Mouse (Mus musculus): Measurements from ENCODE around the gene Mef2a. TPM values are rescaled to one million over a fixed set of nuclear protein-coding genes. Genes with fewer than 3 reads are reported as not detected.

Gene Mef2a
- polyA plus RNA-seq (2015; fragmentation: Nextera tagmentation; extraction: Ambion mirVana) = 38.4 and 47.5 TPM in 2 replicates

- H3K4me1 ChIP-seq = peaks cover 13% of the 10 kb centered on the region
- H3K4me2 ChIP-seq = peak within 1 kb of the TSS; percentile 95
- WGBS = under 1% methylated on average over 89 of the region's 89 CpGs
These were observed at the start of gene Mef2a for GRCm38 (mm10) chr7:67372729-67373583. Gene Mef2a, minus strand, starts transcription at chr7:67372858.

GRCm38 (mm10) chr7:67421476-67422186, 49.0 kb upstream of the Mef2a start:
- H3K27ac ChIP-seq = no peak overlapping the region
- H3K27me3 ChIP-seq = no peaks in the 10 kb centered on the region
- no peak overlapping the region for H3K9ac ChIP-seq
- H3K4me2 ChIP-seq = no peak overlapping the region
- peaks cover 14% of the 10 kb centered on the region; the same call in 1 of the 2 replicates for H3K4me1 ChIP-seq
- no peak for ATAC-seq (ENCODE audit: insufficient number of reproducible peaks, insufficient read depth, low FRiP score, low TSS enrichment, low read depth)
- no peaks in the 10 kb centered on the region for H3K9me3 ChIP-seq
- no peaks in the 10 kb centered on the region for H3K36me3 ChIP-seq
- WGBS = 59% methylated on average over 12 of the region's 12 CpGs
- H3K4me3 ChIP-seq = no peak overlapping the region

More at GRCm38 (mm10) chr7:67372729-67373583, at the start of gene Mef2a:
- peak; percentile 87 for ATAC-seq (ENCODE audit: insufficient number of reproducible peaks, insufficient read depth, low FRiP score, low TSS enrichment, low read depth)
- H3K27me3 ChIP-seq = no peaks in the 10 kb centered on the region
- peak within 1 kb of the TSS; percentile 98 for H3K9ac ChIP-seq
- peak within 1 kb of the TSS; percentile 90 for H3K4me3 ChIP-seq
- H3K36me3 ChIP-seq = no peaks in the 10 kb centered on the region
- H3K27ac ChIP-seq = peak within 1 kb of the TSS; percentile 99
- H3K9me3 ChIP-seq = no peaks in the 10 kb centered on the region

GRCm38 (mm10) chr7:67421088-67421475, 48.4 kb upstream of the Mef2a start:
- Histone ChIP-seq H3K9me3 (no peaks in the 10 kb centered on the region), H3K36me3 (no peaks in the 10 kb centered on the region), H3K4me2 (no peak overlapping the region), H3K9ac (no peak overlapping the region), H3K4me1 (peaks cover 14% of the 10 kb centered on the region; the same call in 1 of the 2 replicates), H3K27ac (no peak overlapping the region), H3K27me3 (no peaks in the 10 kb centered on the region), H3K4me3 (no peak overlapping the region)
- WGBS = 54% methylated on average over 3 of the region's 3 CpGs
- no peak for ATAC-seq (ENCODE audit: insufficient number of reproducible peaks, insufficient read depth, low FRiP score, low TSS enrichment, low read depth)

- ATAC-seq (ENCODE audit: insufficient number of reproducible peaks, insufficient read depth, low FRiP score, low TSS enrichment, low read depth) = no peak
- peaks cover 14% of the 10 kb centered on the region; the same call in 1 of the 2 replicates for H3K4me1 ChIP-seq
- no peak overlapping the region for H3K4me2 ChIP-seq
- no peaks in the 10 kb centered on the region for H3K36me3 ChIP-seq
- H3K4me3 ChIP-seq = no peak overlapping the region
- 78% methylated on average over 17 of the region's 17 CpGs for WGBS
- H3K27me3 ChIP-seq = no peaks in the 10 kb centered on the region
- no peak overlapping the region for H3K9ac ChIP-seq
- no peaks in the 10 kb centered on the region for H3K9me3 ChIP-seq
- no peak overlapping the region for H3K27ac ChIP-seq
These were observed 47.1 kb upstream of the Mef2a start for GRCm38 (mm10) chr7:67419591-67420314.

- WGBS = 87% methylated on average over 5 of the region's 5 CpGs
- ATAC-seq (ENCODE audit: insufficient number of reproducible peaks, insufficient read depth, low FRiP score, low TSS enrichment, low read depth) = no peak
- H3K4me3 ChIP-seq = no peak overlapping the region
These were observed 45.5 kb upstream of the Mef2a start for GRCm38 (mm10) chr7:67418122-67418521.

GRCm38 (mm10) chr7:67414766-67415165, 42.1 kb upstream of the Mef2a start:
- H3K4me2 ChIP-seq = no peak overlapping the region
- no peak for ATAC-seq (ENCODE audit: insufficient number of reproducible peaks, insufficient read depth, low FRiP score, low TSS enrichment, low read depth)
- 0 out of 2 replicates have a peak overlapping the region, but pooled peaks have one; percentile 4 for H3K27ac ChIP-seq

More at GRCm38 (mm10) chr7:67418122-67418521, 45.5 kb upstream of the Mef2a start:
- no peaks in the 10 kb centered on the region for H3K27me3 ChIP-seq
- H3K4me2 ChIP-seq = no peak overlapping the region
- no peak overlapping the region for H3K27ac ChIP-seq
- H3K36me3 ChIP-seq = no peaks in the 10 kb centered on the region
- H3K4me1 ChIP-seq = peaks cover 15% of the 10 kb centered on the region; the same call in 1 of the 2 replicates
- no peaks in the 10 kb centered on the region for H3K9me3 ChIP-seq
- no peak overlapping the region for H3K9ac ChIP-seq

GRCm38 (mm10) chr7:67412686-67413085, 40.0 kb upstream of the Mef2a start:
- peaks cover 6% of the 10 kb centered on the region; the same call in 1 of the 2 replicates for H3K4me1 ChIP-seq
- no peak overlapping the region for H3K4me3 ChIP-seq
- 64% methylated on average over 10 of the region's 10 CpGs for WGBS
- no peak overlapping the region for H3K27ac ChIP-seq
- no peaks in the 10 kb centered on the region for H3K36me3 ChIP-seq
- H3K9ac ChIP-seq = no peak overlapping the region
- no peak overlapping the region for H3K4me2 ChIP-seq
- H3K9me3 ChIP-seq = no peaks in the 10 kb centered on the region
- ATAC-seq (ENCODE audit: insufficient number of reproducible peaks, insufficient read depth, low FRiP score, low TSS enrichment, low read depth) = no peak
- no peaks in the 10 kb centered on the region for H3K27me3 ChIP-seq

More at GRCm38 (mm10) chr7:67414766-67415165, 42.1 kb upstream of the Mef2a start:
- Histone ChIP-seq H3K4me3 (no peak overlapping the region), H3K9me3 (no peaks in the 10 kb centered on the region), H3K4me1 (peaks cover 14% of the 10 kb centered on the region), H3K36me3 (no peaks in the 10 kb centered on the region), H3K27me3 (no peaks in the 10 kb centered on the region), H3K9ac (no peak overlapping the region)
- WGBS = 66% methylated on average over 8 of the region's 8 CpGs

- no peaks in the 10 kb centered on the region for H3K9me3 ChIP-seq
- 74% methylated on average over 2 of the region's 2 CpGs for WGBS
- no peak overlapping the region for H3K27ac ChIP-seq
- no peak overlapping the region for H3K4me2 ChIP-seq
- H3K4me3 ChIP-seq = no peak overlapping the region
- no peak for ATAC-seq (ENCODE audit: insufficient number of reproducible peaks, insufficient read depth, low FRiP score, low TSS enrichment, low read depth)
- H3K36me3 ChIP-seq = no peaks in the 10 kb centered on the region
- H3K9ac ChIP-seq = no peak overlapping the region
- H3K4me1 ChIP-seq = no peaks in the 10 kb centered on the region
- no peaks in the 10 kb centered on the region for H3K27me3 ChIP-seq
These were observed 34.4 kb upstream of the Mef2a start for GRCm38 (mm10) chr7:67407019-67407418.

GRCm38 (mm10) chr7:67404176-67404575, 31.5 kb upstream of the Mef2a start:
- H3K4me1 ChIP-seq = no peaks in the 10 kb centered on the region
- no peaks in the 10 kb centered on the region for H3K36me3 ChIP-seq
- H3K27me3 ChIP-seq = no peaks in the 10 kb centered on the region
- H3K4me2 ChIP-seq = no peak overlapping the region
- H3K27ac ChIP-seq = no peak overlapping the region
- 89% methylated on average over 2 of the region's 2 CpGs for WGBS
- no peak overlapping the region for H3K9ac ChIP-seq
- no peaks in the 10 kb centered on the region for H3K9me3 ChIP-seq
- no peak for ATAC-seq (ENCODE audit: insufficient number of reproducible peaks, insufficient read depth, low FRiP score, low TSS enrichment, low read depth)
- no peak overlapping the region for H3K4me3 ChIP-seq

- H3K27ac ChIP-seq = no peak overlapping the region
- no peaks in the 10 kb centered on the region for H3K4me1 ChIP-seq
- no peak overlapping the region for H3K4me2 ChIP-seq
- no peak overlapping the region for H3K9ac ChIP-seq
- H3K27me3 ChIP-seq = 0 out of 2 replicates have a peak, but pooled peaks cover 3% of the 10 kb centered on the region
- H3K4me3 ChIP-seq = no peak overlapping the region
- no peaks in the 10 kb centered on the region for H3K9me3 ChIP-seq
- H3K36me3 ChIP-seq = no peaks in the 10 kb centered on the region
- WGBS = 67% methylated on average over 7 of the region's 7 CpGs
- ATAC-seq (ENCODE audit: insufficient number of reproducible peaks, insufficient read depth, low FRiP score, low TSS enrichment, low read depth) = no peak
These were observed 29.7 kb upstream of the Mef2a start for GRCm38 (mm10) chr7:67402353-67402752.

GRCm38 (mm10) chr7:67401379-67401778, 28.7 kb upstream of the Mef2a start:
- no peaks in the 10 kb centered on the region for H3K4me1 ChIP-seq
- ATAC-seq (ENCODE audit: insufficient number of reproducible peaks, insufficient read depth, low FRiP score, low TSS enrichment, low read depth) = no peak
- no peaks in the 10 kb centered on the region for H3K9me3 ChIP-seq
- no peak overlapping the region for H3K4me3 ChIP-seq
- H3K4me2 ChIP-seq = no peak overlapping the region
- WGBS = 56% methylated on average over 5 of the region's 5 CpGs
- H3K27ac ChIP-seq = no peak overlapping the region
- no peak overlapping the region for H3K9ac ChIP-seq
- H3K27me3 ChIP-seq = 0 out of 2 replicates have a peak, but pooled peaks cover 3% of the 10 kb centered on the region
- no peaks in the 10 kb centered on the region for H3K36me3 ChIP-seq
